Mouse (Mus musculus): Measurements from ENCODE around the gene Ghr.

The Ghr gene

DNA sequence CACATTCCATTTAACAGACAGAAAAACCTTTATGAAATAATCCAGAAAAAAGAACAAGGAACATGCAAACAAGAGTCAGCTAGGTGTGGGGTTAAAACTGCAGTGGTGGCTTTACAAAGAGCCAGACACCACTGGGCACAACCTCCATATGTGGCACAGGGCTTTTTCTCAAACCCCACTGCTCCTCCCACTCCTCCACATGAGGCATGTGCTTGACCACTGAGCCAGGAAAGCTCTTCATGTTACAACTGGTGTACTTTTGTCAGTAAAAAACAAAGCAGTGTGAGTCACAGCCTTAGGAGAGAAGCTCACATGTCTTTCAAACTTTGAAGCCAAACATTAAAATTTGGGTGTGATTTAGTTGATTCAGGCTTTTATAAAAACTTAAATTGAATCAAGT, 302.1 kb downstream of the Ghr start:
- no peak for DNase-seq

DNA sequence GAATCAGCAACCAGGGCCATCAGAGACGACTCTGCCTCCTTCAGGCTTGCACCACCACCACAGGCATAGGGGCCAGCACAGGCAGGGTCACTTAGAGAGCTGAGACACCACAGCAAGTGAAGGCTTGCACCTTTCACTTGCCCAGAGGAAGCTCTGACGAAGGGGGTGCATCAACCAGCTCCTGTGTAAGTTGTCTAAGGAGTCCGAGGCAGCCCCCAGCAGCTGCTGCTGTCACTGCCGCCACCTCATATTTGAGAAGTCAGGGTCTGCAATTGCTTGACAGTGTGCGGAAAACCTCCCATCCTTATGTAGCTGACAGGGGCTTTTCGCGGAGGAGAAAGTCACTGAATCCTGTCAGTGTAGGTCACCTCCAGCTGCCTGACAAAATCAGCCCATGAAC, 304.1 kb downstream of the Ghr start:
- DNase-seq: no peak

DNA sequence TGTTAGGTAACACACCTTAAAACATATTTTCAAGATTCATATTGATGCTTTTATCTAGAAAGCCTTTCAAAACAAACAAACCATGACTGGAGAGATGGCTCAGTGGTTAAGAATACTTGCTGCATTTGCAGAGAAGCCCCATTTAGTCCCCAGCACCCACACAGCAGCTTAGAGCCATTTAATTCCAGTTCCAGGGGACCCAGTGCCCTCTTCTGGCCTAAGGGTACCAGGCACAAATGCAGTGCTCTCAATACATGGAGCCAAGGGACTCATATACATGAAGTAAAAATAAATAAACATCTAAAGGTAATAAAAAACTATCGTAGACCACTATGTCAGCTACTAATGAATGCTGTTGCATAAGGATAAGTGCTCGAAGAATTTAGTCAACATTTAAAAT, 305.9 kb downstream of the Ghr start:
- DNase-seq: no peak

DNA sequence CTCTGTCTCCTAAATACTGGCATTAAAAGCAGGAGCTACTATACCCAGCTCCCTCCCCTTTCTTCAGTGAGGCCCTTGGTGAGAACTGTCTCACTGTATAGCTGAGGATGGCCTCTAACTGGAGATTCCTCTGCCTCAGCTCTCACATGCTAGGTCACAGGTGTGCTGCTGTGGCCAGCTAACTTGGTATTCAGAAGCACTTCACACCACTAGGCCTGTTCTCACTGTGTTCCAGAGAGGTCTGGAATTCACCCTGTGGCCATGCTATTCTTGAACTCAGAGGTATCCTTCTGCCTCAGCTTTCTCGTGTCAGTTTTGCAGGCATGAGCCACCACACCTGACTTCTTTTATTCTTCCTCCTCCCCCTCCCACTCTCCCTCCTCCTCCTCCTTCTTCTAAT, 310.1 kb downstream of the Ghr start:
- no peak for DNase-seq

DNA sequence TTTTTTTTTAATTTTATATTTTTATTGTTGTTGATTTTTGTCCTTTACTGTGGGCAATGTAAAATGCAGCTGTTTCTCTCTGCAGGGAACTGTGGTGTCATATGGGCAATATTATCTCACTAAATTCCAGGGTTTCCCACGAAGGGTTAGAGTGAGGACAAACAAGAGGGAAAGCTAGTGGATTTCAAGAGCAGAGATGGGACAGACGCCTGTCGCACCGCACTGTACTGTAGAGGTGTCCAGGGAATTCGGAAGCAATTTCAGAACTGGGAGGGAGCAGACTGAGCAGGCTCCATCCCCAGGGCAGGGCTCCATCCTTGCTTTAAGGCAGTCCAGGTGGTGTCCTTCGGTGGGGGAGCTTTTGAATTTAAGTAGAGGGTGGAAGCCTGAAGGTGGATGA, 312.1 kb downstream of the Ghr start:
- DNase-seq: peak; percentile 43

DNA sequence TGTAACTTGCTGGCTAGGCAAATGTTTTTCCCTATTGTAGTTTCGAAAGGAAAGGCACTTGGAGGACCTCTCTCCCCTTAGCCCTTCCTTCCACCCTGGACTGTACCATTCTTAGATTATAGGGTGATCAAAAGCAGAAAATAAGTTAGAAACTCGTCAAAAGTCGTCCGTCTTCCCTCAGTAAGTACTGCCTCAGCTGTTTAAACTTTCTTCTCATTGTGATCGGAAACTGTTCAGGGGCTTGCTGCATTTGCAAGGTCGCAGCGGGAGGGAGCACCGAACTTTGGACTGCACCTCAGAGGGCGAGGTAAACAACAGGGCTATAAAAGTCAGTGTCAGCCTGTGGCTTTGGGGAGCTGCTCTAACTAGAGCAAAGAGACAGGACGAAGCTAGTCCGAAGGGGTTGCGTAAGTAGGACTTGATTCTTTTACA, 312.6 kb downstream of the Ghr start:
- DNase-seq: peak; percentile 92

DNA sequence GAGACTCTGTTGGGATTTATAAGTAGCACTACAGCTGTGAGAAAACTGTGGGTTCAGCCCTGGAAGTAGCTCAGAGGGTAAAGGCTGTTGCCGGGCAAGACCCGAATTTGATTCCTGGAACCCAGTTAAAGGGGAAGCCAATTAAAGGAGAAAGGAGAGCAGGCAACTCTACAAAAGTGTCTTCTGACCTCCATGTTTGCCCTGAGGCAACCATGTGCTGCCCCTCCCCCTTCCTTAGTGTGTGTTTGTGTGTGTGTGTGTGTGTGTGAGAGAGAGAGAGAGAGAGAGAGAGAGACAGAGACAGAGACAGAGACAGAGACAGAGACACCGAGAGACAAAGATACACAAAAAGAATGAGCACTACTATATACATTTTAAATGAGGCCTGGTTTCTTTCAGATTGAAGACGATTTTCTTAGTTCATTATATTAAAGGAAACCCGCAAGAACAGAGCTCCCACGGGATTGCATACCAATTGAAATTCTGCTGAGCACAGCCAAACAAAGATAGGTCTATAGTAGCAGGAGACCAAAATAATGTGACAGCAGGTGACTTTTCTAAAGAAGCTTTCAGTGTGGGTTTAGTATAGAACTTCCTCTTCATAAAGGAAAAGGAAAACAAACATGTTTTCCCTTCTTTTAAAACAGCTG, 313.2 kb downstream of the Ghr start:
- DNase-seq: peak; percentile 54

DNA sequence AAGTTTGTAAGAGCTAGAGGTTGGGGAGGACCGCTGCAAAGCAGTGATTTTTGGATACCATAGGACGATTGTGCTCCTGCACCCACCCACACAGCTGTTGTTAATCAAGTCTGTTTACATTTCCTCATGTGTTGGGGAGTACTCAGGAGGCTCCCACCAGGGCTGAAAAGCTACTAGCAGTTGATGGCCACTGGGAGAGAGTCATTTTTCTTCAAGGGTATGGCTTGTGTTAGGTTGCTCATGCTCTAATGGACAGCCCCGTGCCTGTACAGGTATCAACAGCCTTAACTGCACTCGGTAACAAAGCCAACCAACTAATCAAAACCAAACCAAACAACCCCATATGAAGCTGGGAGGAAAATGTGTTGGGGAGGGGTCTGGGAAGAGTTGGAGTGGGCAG, 313.8 kb downstream of the Ghr start:
- no peak for DNase-seq

DNA sequence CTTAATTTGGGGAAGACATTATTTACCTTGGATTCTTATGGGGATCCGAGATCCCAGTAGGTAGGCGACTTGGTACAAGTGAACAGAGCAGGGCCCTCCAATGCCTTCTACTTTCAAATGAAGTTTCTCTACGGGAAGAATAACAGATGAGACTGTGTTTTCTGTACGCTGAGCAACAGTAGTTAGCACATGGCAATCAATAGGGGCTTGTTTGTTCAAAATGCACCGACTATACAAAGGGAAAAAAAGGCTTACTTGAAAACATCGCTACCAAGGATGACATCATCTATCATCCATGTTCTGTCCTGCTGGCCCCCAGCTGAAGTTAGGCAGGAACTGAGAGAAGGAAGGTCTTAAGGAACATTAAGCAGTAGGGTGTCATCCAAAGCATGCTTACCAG, 315.0 kb downstream of the Ghr start, which contains the start of gene Selenop:
Gene Selenop, plus strand, starts transcription at position 301 of the 400 bp plus-strand sequence.
- DNase-seq: no peak

Data from kidney, adult 18-20 months (tissue).